Mouse (Mus musculus) spleen, postnatal 36 days (tissue): ENCODE results near the gene 3110001I22Rik.

Experiments
- DNase-seq, 2 experiments: peaks; one replicate each; pipeline ENCODE4 v3.0.0; 2022; ENCODE audit warnings: low spot score in 2 of 2, mixed read lengths in 1 of 2

Gene 3110001I22Rik

GRCm38 (mm10) chr16:13716821-13717553 lies 45.3 kb downstream of the 3110001I22Rik start:
- DNase-seq = no peak

DNA sequence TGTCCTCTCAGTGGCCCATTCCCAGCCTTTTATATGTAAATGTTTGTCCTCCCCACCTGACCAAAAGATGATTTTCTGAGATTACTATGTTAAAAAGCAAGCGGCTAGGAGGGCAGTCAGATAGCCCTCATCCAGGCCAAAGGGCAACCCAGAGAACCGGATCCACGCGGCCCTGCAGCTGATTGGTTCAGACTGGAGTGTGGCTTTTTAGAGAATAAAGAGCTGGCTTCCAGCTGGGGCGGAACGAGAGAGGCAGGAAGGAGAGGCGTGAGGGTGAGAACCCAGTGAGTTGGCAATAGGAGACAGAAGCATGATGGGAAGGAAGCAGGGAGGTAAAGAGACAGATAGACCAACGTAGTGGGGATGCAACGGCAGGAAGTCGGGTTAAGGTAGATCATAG lies 51.2 kb downstream of the 3110001I22Rik start:
- no peak for DNase-seq

- DNase-seq = no peak
Observed at GRCm38 (mm10) chr16:13727811-13728335, 56.1 kb downstream of the 3110001I22Rik start.
